Mouse (Mus musculus) myocyte (in vitro differentiated cells): ENCODE data around the gene Arl2bp.

ENCODE experiments used
- CEBPB ChIP-seq: IDR thresholded peaks from 2 replicates; pipeline ENCODE4 v1.6.1; 2011; ENCODE audit warnings: mild to moderate bottlenecking, moderate library complexity; ENCODE audit not compliant: poor library complexity, insufficient read depth, severe bottlenecking
- E2F4 ChIP-seq: IDR thresholded peaks from one replicate; pipeline ENCODE4 v1.6.1; 2011; ENCODE audit warnings: mild to moderate bottlenecking, control low read depth, moderate library complexity; ENCODE audit not compliant: insufficient read depth
- MAX ChIP-seq: IDR thresholded peaks from one replicate; pipeline ENCODE4 v1.6.1; 2011; ENCODE audit warnings: low read depth, mild to moderate bottlenecking, control low read depth
- MYOD1 ChIP-seq, 3 experiments: IDR thresholded peaks; one replicate each; pipeline ENCODE4 v1.6.1; 2011; ENCODE audit warnings: control low read depth in 2 of 3, low read depth in 2 of 3, mild to moderate bottlenecking in 2 of 3, moderate library complexity in 1 of 3; ENCODE audit not compliant: insufficient read length in 2 of 3, control insufficient read depth in 1 of 3
- MYOG ChIP-seq, 3 experiments: IDR thresholded peaks; one replicate each; pipeline ENCODE4 v1.6.1; 2011; ENCODE audit warnings: control low read depth in 2 of 3, low read depth in 2 of 3, mild to moderate bottlenecking in 2 of 3; ENCODE audit not compliant: insufficient read length in 2 of 3, control insufficient read depth in 1 of 3, insufficient read depth in 1 of 3
- POLR2A ChIP-seq: IDR thresholded peaks from one replicate; pipeline ENCODE4 v1.6.1; 2011; ENCODE audit warnings: low read depth, mild to moderate bottlenecking, control low read depth, moderate library complexity; ENCODE audit not compliant: insufficient read length
- POLR2AphosphoS2 ChIP-seq: IDR thresholded peaks from one replicate; pipeline ENCODE4 v1.6.1; 2011; ENCODE audit warnings: low read depth, control low read depth; ENCODE audit not compliant: insufficient read length
- REST ChIP-seq: IDR thresholded peaks from one replicate; pipeline ENCODE4 v1.6.1; 2011; ENCODE audit warnings: mild to moderate bottlenecking, control low read depth, moderate library complexity; ENCODE audit not compliant: insufficient read depth, insufficient read length
- SRF ChIP-seq: IDR thresholded peaks from one replicate; pipeline ENCODE4 v1.6.1; 2011; ENCODE audit warnings: low read depth; ENCODE audit not compliant: control insufficient read depth, insufficient read length
- TCF12 ChIP-seq: IDR thresholded peaks from one replicate; pipeline ENCODE4 v1.6.1; 2011; ENCODE audit warnings: mild to moderate bottlenecking, control low read depth; ENCODE audit not compliant: poor library complexity, insufficient read depth, severe bottlenecking
- TCF3 ChIP-seq: IDR thresholded peaks from one replicate; pipeline ENCODE4 v1.6.1; 2011; ENCODE audit warnings: low read depth, control low read depth; ENCODE audit not compliant: insufficient read length
- USF1 ChIP-seq: IDR thresholded peaks from one replicate; pipeline ENCODE4 v1.6.1; 2011; ENCODE audit warnings: low read depth, mild to moderate bottlenecking, control low read depth, moderate library complexity

DNA sequence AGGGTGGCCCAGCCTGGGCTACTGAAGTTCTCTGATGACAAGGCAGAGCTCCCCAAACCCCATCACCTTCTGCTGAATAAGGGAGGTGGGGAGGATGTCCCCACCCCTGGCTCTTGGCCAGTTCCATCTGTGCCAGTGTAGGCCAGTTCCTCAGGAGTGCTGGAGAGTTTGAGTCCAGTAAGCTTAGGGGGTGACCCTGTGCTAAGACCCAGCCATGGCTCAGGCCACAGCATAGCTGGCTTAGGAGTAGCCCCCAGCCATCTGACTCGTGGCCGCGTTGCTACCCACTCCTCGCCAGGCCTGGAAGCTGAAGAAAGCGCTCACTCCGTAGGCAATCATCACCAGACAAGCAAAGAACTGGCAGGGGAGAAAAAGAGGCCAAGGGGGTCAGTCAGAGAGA lies 9.5 kb downstream of the Arl2bp start:
- TF ChIP-seq POLR2A (no peak), CEBPB (no peak), E2F4 (no peak), MAX (no peak), SRF (no peak), USF1 (no peak), TCF3 (no peak), REST (no peak), TCF12 (no peak), POLR2AphosphoS2 (peak; percentile 13), MYOD1 (IDR thresholded peaks at IDR 0.05; ENCODE audit: control insufficient read depth in 1 of 3, insufficient read length in 2 of 3, low read depth in 2 of 3) (no peak), MYOG (IDR thresholded peaks at IDR 0.05; ENCODE audit: control insufficient read depth in 1 of 3, insufficient read depth in 1 of 3, insufficient read length in 2 of 3, low read depth in 2 of 3) (no peak)
